Mouse (Mus musculus): ENCODE results near the gene Gm815. TPM values are rescaled to one million over a fixed set of nuclear protein-coding genes. Genes with fewer than 3 reads are reported as not detected.

The Gm815 gene
- not detected in 2 replicates for polyA plus RNA-seq (2014; fragmentation: Nextera tagmentation; extraction: Ambion mirVana)

GRCm38 (mm10) chr19:26885616-26886015, at the start of gene Gm815:
Gm815 (plus strand) TSS chr19:26885881.
- Histone ChIP-seq H3K27me3 (ENCODE audit: control insufficient read depth, insufficient read depth, low read length) (no peaks in the 10 kb centered on the region), H3K27ac (ENCODE audit: low read length) (no peak within 1 kb of the TSS), H3K4me1 (ENCODE audit: control insufficient read depth, insufficient read depth, low read length) (no peaks in the 10 kb centered on the region), H3K9me3 (ENCODE audit: control insufficient read depth, low read depth, low read length) (no peaks in the 10 kb centered on the region), H3K4me3 (ENCODE audit: low read depth, low read length) (no peak within 1 kb of the TSS), H3K4me2 (replicated peaks; ENCODE audit: low read depth, low read length) (no peak within 1 kb of the TSS), H3K9ac (replicated peaks; ENCODE audit: low read depth, low read length) (no peak within 1 kb of the TSS), H3K36me3 (ENCODE audit: control insufficient read depth, insufficient read depth, low read length) (no peaks in the 10 kb centered on the region)
- WGBS, result 82% methylated on average over 6 of the region's 6 CpGs
- no peak for ATAC-seq (ENCODE audit: insufficient number of reproducible peaks, insufficient read depth, low FRiP score, low read depth)

GRCm38 (mm10) chr19:26837626-26838025, 48.1 kb upstream of the Gm815 start:
- no peak overlapping the region for H3K9ac ChIP-seq (replicated peaks; ENCODE audit: low read depth, low read length)
- no peaks in the 10 kb centered on the region for H3K4me1 ChIP-seq (ENCODE audit: control insufficient read depth, insufficient read depth, low read length)
- no peaks in the 10 kb centered on the region for H3K36me3 ChIP-seq (ENCODE audit: control insufficient read depth, insufficient read depth, low read length)
- no peak overlapping the region for H3K4me3 ChIP-seq (ENCODE audit: low read depth, low read length)
- no peak overlapping the region for H3K4me2 ChIP-seq (replicated peaks; ENCODE audit: low read depth, low read length)
- no peaks in the 10 kb centered on the region for H3K27me3 ChIP-seq (ENCODE audit: control insufficient read depth, insufficient read depth, low read length)
- no peak overlapping the region for H3K27ac ChIP-seq (ENCODE audit: low read length)
- WGBS, result 52% methylated on average over 1 of the region's 1 CpGs
- ATAC-seq (ENCODE audit: insufficient number of reproducible peaks, insufficient read depth, low FRiP score, low read depth), result no peak
- no peaks in the 10 kb centered on the region for H3K9me3 ChIP-seq (ENCODE audit: control insufficient read depth, low read depth, low read length)

DNA sequence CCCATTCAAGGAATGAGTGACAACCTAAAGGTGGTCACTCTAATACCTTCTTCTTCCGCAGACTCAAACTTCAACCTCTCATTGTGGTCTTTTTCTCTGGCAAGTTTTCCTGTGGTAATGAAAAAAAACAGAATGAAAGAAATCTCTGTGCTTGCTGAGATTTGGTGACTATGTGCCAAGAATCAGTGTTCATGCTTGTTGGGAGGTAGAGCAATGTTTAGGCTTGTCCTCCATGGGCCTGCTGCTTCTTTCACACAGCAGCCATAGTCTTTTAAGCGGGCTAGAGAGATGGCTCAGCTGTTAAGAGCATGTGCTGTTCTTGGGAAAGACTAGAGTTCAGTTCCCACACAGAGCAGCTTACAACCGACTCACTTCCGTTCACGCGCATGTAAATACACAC, 41.8 kb upstream of the Gm815 start:
- Histone ChIP-seq H3K9ac (replicated peaks; ENCODE audit: low read depth, low read length) (no peak overlapping the region), H3K27ac (ENCODE audit: low read length) (no peak overlapping the region), H3K36me3 (ENCODE audit: control insufficient read depth, insufficient read depth, low read length) (no peaks in the 10 kb centered on the region), H3K27me3 (ENCODE audit: control insufficient read depth, insufficient read depth, low read length) (no peaks in the 10 kb centered on the region), H3K4me1 (ENCODE audit: control insufficient read depth, insufficient read depth, low read length) (peaks cover 13% of the 10 kb centered on the region; the same call in 1 of the 2 replicates), H3K4me2 (replicated peaks; ENCODE audit: low read depth, low read length) (no peak overlapping the region), H3K9me3 (ENCODE audit: control insufficient read depth, low read depth, low read length) (no peaks in the 10 kb centered on the region), H3K4me3 (ENCODE audit: low read depth, low read length) (no peak overlapping the region)
- 86% methylated on average over 6 of the region's 6 CpGs for WGBS
- no peak for ATAC-seq (ENCODE audit: insufficient number of reproducible peaks, insufficient read depth, low FRiP score, low read depth)

DNA sequence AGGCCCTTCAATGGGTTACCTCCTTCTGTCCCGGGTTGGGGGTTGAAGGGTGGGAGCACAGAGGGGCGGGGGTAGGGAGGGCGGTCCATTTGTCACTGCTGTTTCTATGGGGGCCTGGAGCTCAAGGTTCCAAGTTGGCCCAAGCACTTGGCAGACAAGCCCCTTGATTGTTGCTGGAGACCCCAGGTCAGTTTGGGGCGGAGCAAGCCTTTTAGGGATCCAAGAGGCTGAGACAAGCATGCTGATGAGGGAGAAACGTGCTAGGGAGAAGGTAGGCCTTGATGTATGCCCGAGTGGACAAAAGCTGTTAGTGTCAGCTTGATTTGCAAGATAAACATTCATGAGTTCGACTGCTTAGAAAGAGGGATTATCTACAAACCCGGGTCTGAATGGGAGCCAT, 40.9 kb upstream of the Gm815 start:
- WGBS, result 17% methylated on average over 8 of the region's 8 CpGs
- Histone ChIP-seq H3K4me1 (ENCODE audit: control insufficient read depth, insufficient read depth, low read length) (peaks cover 13% of the 10 kb centered on the region; the same call in 1 of the 2 replicates), H3K4me2 (replicated peaks; ENCODE audit: low read depth, low read length) (peak overlapping the region; percentile 15), H3K27ac (ENCODE audit: low read length) (peak overlapping the region; percentile 30; the same call in 1 of the 2 replicates), H3K9ac (replicated peaks; ENCODE audit: low read depth, low read length) (no peak overlapping the region), H3K36me3 (ENCODE audit: control insufficient read depth, insufficient read depth, low read length) (no peaks in the 10 kb centered on the region), H3K27me3 (ENCODE audit: control insufficient read depth, insufficient read depth, low read length) (no peaks in the 10 kb centered on the region), H3K9me3 (ENCODE audit: control insufficient read depth, low read depth, low read length) (no peaks in the 10 kb centered on the region), H3K4me3 (ENCODE audit: low read depth, low read length) (no peak overlapping the region; the same call in 1 of the 2 replicates)
- no peak for ATAC-seq (ENCODE audit: insufficient number of reproducible peaks, insufficient read depth, low FRiP score, low read depth)

GRCm38 (mm10) chr19:26845276-26846016, 40.2 kb upstream of the Gm815 start:
- under 1% methylated on average over 16 of the region's 16 CpGs for whole genome bisulfite sequencing
- H3K4me2 ChIP-seq (replicated peaks; ENCODE audit: low read depth, low read length), result peak overlapping the region; percentile 55
- H3K4me1 ChIP-seq (ENCODE audit: control insufficient read depth, insufficient read depth, low read length), result peaks cover 13% of the 10 kb centered on the region; the same call in 1 of the 2 replicates
- H3K36me3 ChIP-seq (ENCODE audit: control insufficient read depth, insufficient read depth, low read length), result no peaks in the 10 kb centered on the region
- no peaks in the 10 kb centered on the region for H3K27me3 ChIP-seq (ENCODE audit: control insufficient read depth, insufficient read depth, low read length)
- peak overlapping the region; percentile 89 for H3K27ac ChIP-seq (ENCODE audit: low read length)
- H3K9ac ChIP-seq (replicated peaks; ENCODE audit: low read depth, low read length), result peak overlapping the region; percentile 45; the same call in 1 of the 2 replicates
- no peaks in the 10 kb centered on the region for H3K9me3 ChIP-seq (ENCODE audit: control insufficient read depth, low read depth, low read length)
- peak; percentile 86 for ATAC-seq (ENCODE audit: insufficient number of reproducible peaks, insufficient read depth, low FRiP score, low read depth)
- H3K4me3 ChIP-seq (ENCODE audit: low read depth, low read length), result peak overlapping the region; percentile 43

GRCm38 (mm10) chr19:26846017-26846285, 39.7 kb upstream of the Gm815 start:
- H3K9ac ChIP-seq (replicated peaks; ENCODE audit: low read depth, low read length), result peak overlapping the region; percentile 45; the same call in 1 of the 2 replicates
- H3K27ac ChIP-seq (ENCODE audit: low read length), result peak overlapping the region; percentile 89
- H3K9me3 ChIP-seq (ENCODE audit: control insufficient read depth, low read depth, low read length), result no peaks in the 10 kb centered on the region
- H3K36me3 ChIP-seq (ENCODE audit: control insufficient read depth, insufficient read depth, low read length), result no peaks in the 10 kb centered on the region
- peak; percentile 8; the same call in 1 of the 2 replicates for ATAC-seq (ENCODE audit: insufficient number of reproducible peaks, insufficient read depth, low FRiP score, low read depth)
- H3K4me1 ChIP-seq (ENCODE audit: control insufficient read depth, insufficient read depth, low read length), result peaks cover 13% of the 10 kb centered on the region; the same call in 1 of the 2 replicates
- no peaks in the 10 kb centered on the region for H3K27me3 ChIP-seq (ENCODE audit: control insufficient read depth, insufficient read depth, low read length)
- H3K4me3 ChIP-seq (ENCODE audit: low read depth, low read length), result peak overlapping the region; percentile 43
- peak overlapping the region; percentile 55 for H3K4me2 ChIP-seq (replicated peaks; ENCODE audit: low read depth, low read length)
- WGBS, result 8% methylated on average over 1 of the region's 1 CpGs

DNA sequence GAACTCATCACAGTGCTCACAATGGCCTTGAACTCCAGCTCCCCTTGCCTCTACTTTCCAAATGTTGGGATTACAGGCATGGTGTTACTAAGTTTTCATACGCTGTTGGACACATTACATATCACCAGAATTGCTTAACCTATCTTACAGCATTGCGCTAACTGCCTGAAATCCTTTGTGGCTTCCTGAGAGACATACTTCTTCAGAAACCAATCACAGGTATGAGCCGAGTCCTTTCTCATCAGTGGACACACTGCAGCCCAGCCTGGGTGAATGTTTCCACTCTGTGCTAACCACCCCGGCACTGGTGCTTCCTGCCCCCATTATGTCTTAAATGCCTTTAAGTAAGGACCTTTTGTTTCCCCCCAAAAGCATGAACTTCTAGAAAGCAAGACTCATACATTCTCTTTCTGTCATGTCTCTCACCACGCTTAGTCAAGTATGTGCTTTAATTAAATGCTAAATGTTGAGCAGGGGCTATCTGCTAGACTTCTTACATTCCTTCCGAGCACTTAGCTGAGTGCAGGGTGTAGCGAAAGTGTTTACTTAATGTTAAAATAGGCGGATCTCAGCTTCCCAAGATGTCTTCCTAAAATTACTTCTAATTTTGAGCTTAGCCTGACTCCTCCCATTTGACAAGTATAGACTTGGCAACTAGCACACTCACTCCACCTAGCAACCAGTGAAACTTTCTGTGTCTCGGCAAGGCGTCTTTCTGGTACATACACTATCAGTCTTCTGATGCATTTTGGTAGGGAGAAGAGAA, 34.5 kb upstream of the Gm815 start:
- WGBS, result 46% methylated on average over 10 of the region's 10 CpGs
- H3K4me2 ChIP-seq (replicated peaks; ENCODE audit: low read depth, low read length), result no peak overlapping the region
- ATAC-seq (ENCODE audit: insufficient number of reproducible peaks, insufficient read depth, low FRiP score, low read depth), result 0 out of 2 replicates have a peak, but pooled peaks have one; percentile 43

GRCm38 (mm10) chr19:26852325-26852900, 33.3 kb upstream of the Gm815 start:
- Histone ChIP-seq H3K27ac (ENCODE audit: low read length) (no peak overlapping the region), H3K4me3 (ENCODE audit: low read depth, low read length) (no peak overlapping the region)
- WGBS, result 34% methylated on average over 10 of the region's 10 CpGs

More for the DNA sequence above, 34.5 kb upstream of the Gm815 start:
- Histone ChIP-seq H3K27ac (ENCODE audit: low read length) (peak overlapping the region; percentile 13; the same call in 1 of the 2 replicates), H3K4me3 (ENCODE audit: low read depth, low read length) (no peak overlapping the region), H3K9ac (replicated peaks; ENCODE audit: low read depth, low read length) (no peak overlapping the region), H3K4me1 (ENCODE audit: control insufficient read depth, insufficient read depth, low read length) (peaks cover 2% of the 10 kb centered on the region; the same call in 1 of the 2 replicates), H3K36me3 (ENCODE audit: control insufficient read depth, insufficient read depth, low read length) (no peaks in the 10 kb centered on the region), H3K27me3 (ENCODE audit: control insufficient read depth, insufficient read depth, low read length) (no peaks in the 10 kb centered on the region), H3K9me3 (ENCODE audit: control insufficient read depth, low read depth, low read length) (no peaks in the 10 kb centered on the region)

More at GRCm38 (mm10) chr19:26852325-26852900, 33.3 kb upstream of the Gm815 start:
- Histone ChIP-seq H3K36me3 (ENCODE audit: control insufficient read depth, insufficient read depth, low read length) (no peaks in the 10 kb centered on the region), H3K27me3 (ENCODE audit: control insufficient read depth, insufficient read depth, low read length) (no peaks in the 10 kb centered on the region), H3K4me2 (replicated peaks; ENCODE audit: low read depth, low read length) (no peak overlapping the region), H3K9me3 (ENCODE audit: control insufficient read depth, low read depth, low read length) (no peaks in the 10 kb centered on the region), H3K9ac (replicated peaks; ENCODE audit: low read depth, low read length) (no peak overlapping the region), H3K4me1 (ENCODE audit: control insufficient read depth, insufficient read depth, low read length) (no peaks in the 10 kb centered on the region)
- ATAC-seq (ENCODE audit: insufficient number of reproducible peaks, insufficient read depth, low FRiP score, low read depth), result peak; percentile 53; the same call in 1 of the 2 replicates

Measured in stomach, embryonic 14.5 days (tissue).